Comparison of ENCODE assay signal across 8 mouse cellular contexts in genomic region chr12:16533331-16533828, GRCm38 (mm10).
DNase-seq lines count a peak whose midpoint lies in the region; ATAC-seq and TF ChIP-seq lines count a peak whose summit lies in the region.

No protein-coding gene starts in this region.

- H3K9ac ChIP-seq in heart, embryonic 14.5 days (ENCODE audit: low read length) = peak overlapping the region; percentile 41; the same call in 1 of the 2 replicates
- H3K9ac ChIP-seq in liver, embryonic 14.5 days (replicated peaks) = no peak overlapping the region
- no peak overlapping the region for H3K9ac ChIP-seq in neural tube, embryonic 14.5 days (replicated peaks; ENCODE audit: low read depth, low read length)

- no peaks in the 10 kb centered on the region for H3K9me3 ChIP-seq in heart, embryonic 14.5 days (ENCODE audit: control insufficient read depth, low read length)
- H3K9me3 ChIP-seq in liver, embryonic 14.5 days (ENCODE audit: control insufficient read depth, low read length) = no peaks in the 10 kb centered on the region
- no peaks in the 10 kb centered on the region for H3K9me3 ChIP-seq in neural tube, embryonic 14.5 days (ENCODE audit: control insufficient read depth, low read length)

- no peak overlapping the region for H3K27ac ChIP-seq in bone marrow, adult 2 months (ENCODE audit: control insufficient read depth, insufficient read depth, low read depth, low read length, poor library complexity)
- H3K27ac ChIP-seq in embryonic fibroblast, embryonic 13.5 days (ENCODE audit: insufficient read depth, low read length) = peak overlapping the region; percentile 87
- H3K27ac ChIP-seq in heart, embryonic 14.5 days (replicated peaks in 1 of 2; ENCODE audit: control insufficient read depth in 1 of 2, insufficient read depth in 1 of 2, low read depth in 2 of 2, low read length in 2 of 2) = peak overlapping the region; percentile 53 to 74; a peak in 3 of 4 replicates
- H3K27ac ChIP-seq in liver, embryonic 14.5 days = no peak overlapping the region
- H3K27ac ChIP-seq in neural tube, embryonic 14.5 days (ENCODE audit: low read depth, low read length) = 0 out of 2 replicates have a peak overlapping the region, but pooled peaks have one; percentile 40

- no peak for TF ChIP-seq EP300 in liver, embryonic 14.5 days (IDR thresholded peaks at IDR 0.05; ENCODE audit: low read depth)

- H3K4me1 ChIP-seq in bone marrow, adult 2 months (ENCODE audit: control insufficient read depth, insufficient read depth, low read length) = peaks cover 3% of the 10 kb centered on the region; the same call in 1 of the 2 replicates
- H3K4me1 ChIP-seq in embryonic fibroblast, embryonic 13.5 days (ENCODE audit: control insufficient read depth, insufficient read depth, low read length) = peaks cover 16% of the 10 kb centered on the region; the same call in 1 of the 2 replicates
- H3K4me1 ChIP-seq in heart, embryonic 14.5 days (ENCODE audit: control insufficient read depth in 2 of 2, insufficient read depth in 2 of 2, low read length in 2 of 2) = peaks cover 10 to 18% of the 10 kb centered on the region in 2 experiments
- H3K4me1 ChIP-seq in liver, embryonic 14.5 days (replicated peaks; ENCODE audit: control insufficient read depth in 2 of 2, insufficient read depth in 2 of 2, low read length in 1 of 2) = no peaks in the 10 kb centered on the region; a peak in 1 of 4 replicates
- H3K4me1 ChIP-seq in neural tube, embryonic 14.5 days (ENCODE audit: control insufficient read depth, insufficient read depth, low read length) = no peaks in the 10 kb centered on the region

- ATAC-seq in heart, embryonic 14.5 days (ENCODE audit: insufficient number of reproducible peaks, insufficient read depth, low FRiP score, low read depth) = no peak
- ATAC-seq in liver, embryonic 14.5 days (ENCODE audit: insufficient read depth) = no peak
- peak; percentile 81 for ATAC-seq in neural tube, embryonic 14.5 days (ENCODE audit: low read depth)

- TF ChIP-seq POLR2A in bone marrow, adult 2 months (IDR thresholded peaks at IDR 0.05; ENCODE audit: borderline replicate concordance, control insufficient read depth, low read depth, low read length) = no peak
- TF ChIP-seq POLR2A in embryonic fibroblast, embryonic 13.5 days (IDR thresholded peaks at IDR 0.05; ENCODE audit: low read depth, low read length) = no peak

- DNase-seq in 416B (ENCODE audit: low read depth) = peak; percentile 96
- DNase-seq in kidney, postnatal 14 days = peak; percentile 83
- peak in 1 of 3 experiments; percentile 3 for DNase-seq in liver, embryonic 14.5 days (ENCODE audit: low read depth in 3 of 3, low spot score in 3 of 3)
- peak; percentile 65 for DNase-seq in telencephalon, adult 2 months (ENCODE audit: low read depth, low spot score)

- H3K4me2 ChIP-seq in heart, embryonic 14.5 days (ENCODE audit: low read length) = peak overlapping the region; percentile 21; the same call in 1 of the 2 replicates
- no peak overlapping the region for H3K4me2 ChIP-seq in liver, embryonic 14.5 days (ENCODE audit: low read depth)
- no peak overlapping the region for H3K4me2 ChIP-seq in neural tube, embryonic 14.5 days (ENCODE audit: low read depth, low read length)

- no peak overlapping the region for H3K4me3 ChIP-seq in bone marrow, adult 2 months (replicated peaks; ENCODE audit: control insufficient read depth, low read depth, low read length)
- H3K4me3 ChIP-seq in embryonic fibroblast, embryonic 13.5 days (ENCODE audit: insufficient read depth, low read length) = no peak overlapping the region
- H3K4me3 ChIP-seq in heart, embryonic 14.5 days (ENCODE audit: control insufficient read depth in 1 of 2, insufficient read depth in 1 of 2, low read depth in 1 of 2, low read length in 2 of 2) = no peak overlapping the region
- no peak overlapping the region for H3K4me3 ChIP-seq in liver, embryonic 14.5 days (ENCODE audit: insufficient read depth in 1 of 2, low read depth in 2 of 2, low read length in 2 of 2)
- H3K4me3 ChIP-seq in neural tube, embryonic 14.5 days (ENCODE audit: low read depth, low read length) = no peak overlapping the region

- H3K27me3 ChIP-seq in heart, embryonic 14.5 days (ENCODE audit: control insufficient read depth, insufficient read depth, low read length) = no peaks in the 10 kb centered on the region
- H3K27me3 ChIP-seq in liver, embryonic 14.5 days (ENCODE audit: control insufficient read depth, insufficient read depth, low read length) = no peaks in the 10 kb centered on the region
- H3K27me3 ChIP-seq in neural tube, embryonic 14.5 days (ENCODE audit: control insufficient read depth, insufficient read depth, low read length) = no peaks in the 10 kb centered on the region

- H3K36me3 ChIP-seq in heart, embryonic 14.5 days (ENCODE audit: control insufficient read depth, insufficient read depth, low read length) = peaks cover 20% of the 10 kb centered on the region
- no peaks in the 10 kb centered on the region for H3K36me3 ChIP-seq in liver, embryonic 14.5 days (replicated peaks; ENCODE audit: control insufficient read depth, insufficient read depth, low read depth)
- H3K36me3 ChIP-seq in neural tube, embryonic 14.5 days (ENCODE audit: control insufficient read depth, insufficient read depth, low read length) = peaks cover 4% of the 10 kb centered on the region; the same call in 1 of the 2 replicates

- peak; percentile 67 for TF ChIP-seq CTCF in bone marrow, adult 2 months (IDR thresholded peaks at IDR 0.05; ENCODE audit: control insufficient read depth, insufficient read depth, low read length)
- TF ChIP-seq CTCF in embryonic fibroblast, embryonic 13.5 days (IDR thresholded peaks at IDR 0.05; ENCODE audit: borderline replicate concordance, insufficient read depth, low read length) = 0 out of 2 replicates have a peak, but pooled peaks have one; percentile 28
- peak; percentile 52 for TF ChIP-seq CTCF in liver, embryonic 14.5 days (IDR thresholded peaks at IDR 0.05; ENCODE audit: low read depth)

- WGBS in bone marrow, adult 2 months = 20% methylated on average over 4 of the region's 4 CpGs
- whole genome bisulfite sequencing in heart, embryonic 14.5 days = 24% methylated on average over 4 of the region's 4 CpGs
- 25% methylated on average over 4 of the region's 4 CpGs for WGBS in liver, embryonic 14.5 days (ENCODE audit: insufficient replicate concordance)
- 18% methylated on average over 4 of the region's 4 CpGs for WGBS in neural tube, embryonic 14.5 days

Comparison
In these comparisons a context has a peak if more than half of its experiments do, and no peak if none do; other contexts are left out.
1. H3K27ac ChIP-seq: peak in embryonic fibroblast, embryonic 13.5 days (single experiment), heart, embryonic 14.5 days (2 of 2) and neural tube, embryonic 14.5 days (single experiment); none in bone marrow, adult 2 months (single experiment) and liver, embryonic 14.5 days (single experiment).
2. Peak in every context shown above with its lines, with median percentiles within 50 percentile points of each other: CTCF ChIP-seq.